Mouse (Mus musculus): ENCODE results near the gene Nolc1. TPM values are rescaled to one million over a fixed set of nuclear protein-coding genes. Genes with fewer than 3 reads are reported as not detected.
"Not testable (repeated sequence)": the region's sequence is repeated elsewhere in the genome, so short reads cannot be mapped to it uniquely, and the experiment has no call there.

The Nolc1 gene
- total RNA-seq, 2 experiments from 2014 or later: 16.4 to 17.2 TPM

DNA sequence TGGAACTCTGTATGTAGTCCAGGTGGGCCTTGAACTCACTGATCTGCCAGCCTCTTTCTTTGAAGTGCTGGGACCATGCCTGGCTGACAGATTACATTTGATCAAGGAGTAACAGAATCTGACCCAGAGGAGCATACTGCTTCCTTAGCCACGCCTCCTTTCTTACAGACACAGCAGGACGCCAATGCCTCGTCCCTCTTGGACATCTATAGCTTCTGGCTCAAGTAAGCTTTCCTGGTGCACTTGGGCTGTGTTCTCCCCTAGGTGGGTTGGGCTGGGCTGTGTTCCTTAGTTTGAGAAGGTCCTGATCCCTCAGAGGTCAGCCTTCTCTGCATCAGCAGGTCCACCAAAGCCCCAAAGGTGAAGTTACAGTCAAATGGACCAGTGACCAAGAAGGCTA lies 2.9 kb downstream of the Nolc1 start:
- DNase-seq: no peak
- intact Hi-C loops (cut with DNase I): no loop called here

DNA sequence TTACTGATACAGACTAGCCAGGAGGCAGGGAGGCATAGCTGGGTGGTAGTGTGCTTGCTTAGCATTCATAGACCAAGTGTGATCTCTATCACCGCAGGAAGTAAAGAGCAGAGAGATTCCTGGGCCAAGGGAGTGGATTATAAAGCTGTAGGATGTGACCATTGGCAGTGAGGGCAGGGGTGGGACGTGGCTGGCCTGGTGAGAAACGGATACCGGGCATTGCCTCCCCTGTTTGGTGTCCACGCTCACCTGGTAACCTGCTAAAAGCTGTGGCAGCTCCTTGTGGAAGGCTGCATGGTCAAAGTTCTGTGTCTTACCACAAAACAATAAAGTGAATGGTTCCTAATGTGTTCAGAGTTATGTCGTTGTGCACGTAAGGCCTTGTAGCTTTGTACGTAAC lies 9.5 kb downstream of the Nolc1 start:
- intact Hi-C loops (cut with DNase I): loop anchor here (5.0 kb wide), 1 partner anchor 167 kb away; no protein-coding TSS in a partner anchor
- no peak for DNase-seq

DNA sequence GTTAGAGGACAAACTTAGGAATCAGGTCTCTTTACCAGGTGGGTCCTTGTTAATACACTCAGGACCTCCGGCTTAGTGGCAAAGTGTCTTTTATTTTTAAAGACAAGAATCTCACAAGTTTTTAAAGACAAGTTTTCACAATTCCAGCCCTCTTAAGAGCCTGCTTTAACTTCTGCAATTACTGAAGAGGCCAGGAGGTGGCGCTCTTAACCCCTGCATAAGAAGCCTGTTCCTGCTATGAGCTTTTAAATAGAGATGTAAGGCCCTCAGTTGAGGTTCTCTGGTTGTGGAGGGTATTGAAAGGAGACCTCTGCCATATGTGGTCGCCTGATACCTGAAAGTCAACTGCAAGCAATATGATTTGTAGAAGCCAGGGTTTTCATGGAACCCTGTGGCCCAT lies 10.7 kb downstream of the Nolc1 start:
- peak; percentile 49 to 70 for DNase-seq

DNA sequence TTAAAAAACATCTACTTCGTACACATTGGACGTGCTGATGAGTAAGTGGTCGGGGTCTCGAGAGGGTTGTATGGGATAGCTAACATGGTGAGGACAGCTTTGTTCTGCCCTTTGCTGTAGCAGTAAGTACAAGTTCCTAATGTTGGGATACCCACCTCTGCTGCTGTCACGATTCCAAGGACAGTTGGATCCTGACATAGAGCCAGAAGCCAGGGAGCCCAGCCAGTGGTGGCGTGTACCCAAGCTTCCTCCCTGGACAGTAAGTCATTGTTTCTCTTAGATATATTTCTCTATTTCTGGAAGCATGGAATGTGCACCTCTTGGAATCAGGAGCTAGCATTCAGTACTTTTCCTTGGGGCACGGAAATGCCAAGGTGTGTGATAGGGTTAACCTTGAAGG lies 12.2 kb downstream of the Nolc1 start:
- intact Hi-C loops (cut with DNase I): loop anchor here (5.0 kb wide), 1 partner anchor 164 kb away; no protein-coding TSS in a partner anchor
- peak; percentile 58 to 66 for DNase-seq

More for the DNA sequence above, 10.7 kb downstream of the Nolc1 start:
- intact Hi-C loops (cut with DNase I): loop anchor here (5.0 kb wide), 1 partner anchor 166 kb away; no protein-coding TSS in a partner anchor

DNA sequence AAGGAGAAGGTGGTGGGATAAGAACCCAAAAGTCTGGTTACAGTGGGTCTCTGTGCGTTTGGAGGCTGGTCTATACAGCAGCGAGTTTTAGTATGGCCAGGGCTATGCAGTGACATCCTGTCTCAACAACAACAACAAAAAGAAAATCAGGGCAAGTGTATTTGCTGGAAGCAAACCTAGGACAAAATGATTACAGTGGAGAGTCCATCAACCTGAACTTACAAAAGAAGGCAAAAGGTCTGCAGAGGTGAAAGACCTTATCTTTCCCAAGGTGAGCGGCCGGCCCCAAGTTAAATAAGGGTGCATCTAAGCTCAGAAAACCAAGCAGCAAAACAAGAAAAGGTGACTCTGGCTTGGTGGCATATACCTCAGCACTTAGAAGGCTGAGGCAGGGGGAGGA lies 16.0 kb downstream of the Nolc1 start:
- DNase-seq: no peak
- intact Hi-C loops (cut with DNase I): no loop called here

DNA sequence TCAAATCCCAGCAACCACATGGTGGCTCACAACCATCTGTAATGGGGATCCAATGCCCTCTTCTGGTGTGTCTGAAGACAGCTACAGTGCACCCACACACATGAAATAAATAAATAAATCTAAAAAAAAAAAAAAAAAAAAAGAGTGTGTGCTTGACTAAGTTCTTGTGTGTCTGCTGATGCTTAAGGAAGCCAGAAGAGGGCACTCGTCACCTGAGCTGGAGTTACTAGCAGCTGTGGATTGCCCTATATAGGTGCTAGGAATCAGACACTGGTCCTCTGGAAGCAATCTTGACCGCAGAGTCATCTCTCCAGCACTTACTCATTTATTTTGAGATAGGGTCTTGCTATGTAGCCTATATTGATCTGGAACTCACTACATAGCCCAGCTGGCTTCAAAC lies 18.5 kb downstream of the Nolc1 start:
- intact Hi-C loops (cut with DNase I): no loop called here
- DNase-seq: no peak

DNA sequence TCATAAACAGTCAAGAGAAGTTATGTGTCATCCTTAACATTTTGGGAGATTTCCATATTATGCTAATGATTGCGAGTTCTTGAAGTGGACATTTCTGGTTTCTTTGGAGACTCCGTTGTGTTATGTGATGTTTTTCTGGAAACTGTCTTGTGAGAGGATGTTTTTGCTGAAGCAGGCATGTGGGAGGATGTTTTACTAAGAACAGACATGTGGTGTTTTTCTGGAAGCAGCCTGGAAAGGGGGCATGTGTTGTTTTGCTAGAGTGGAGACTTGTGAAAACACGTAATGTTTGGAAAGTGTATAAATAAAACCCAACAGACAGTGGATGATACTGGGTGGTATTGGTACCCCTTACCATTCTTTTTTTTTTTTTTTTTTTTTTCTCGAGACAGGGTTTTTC lies 19.6 kb downstream of the Nolc1 start:
- DNase-seq: no peak
- intact Hi-C loops (cut with DNase I): no loop called here

DNA sequence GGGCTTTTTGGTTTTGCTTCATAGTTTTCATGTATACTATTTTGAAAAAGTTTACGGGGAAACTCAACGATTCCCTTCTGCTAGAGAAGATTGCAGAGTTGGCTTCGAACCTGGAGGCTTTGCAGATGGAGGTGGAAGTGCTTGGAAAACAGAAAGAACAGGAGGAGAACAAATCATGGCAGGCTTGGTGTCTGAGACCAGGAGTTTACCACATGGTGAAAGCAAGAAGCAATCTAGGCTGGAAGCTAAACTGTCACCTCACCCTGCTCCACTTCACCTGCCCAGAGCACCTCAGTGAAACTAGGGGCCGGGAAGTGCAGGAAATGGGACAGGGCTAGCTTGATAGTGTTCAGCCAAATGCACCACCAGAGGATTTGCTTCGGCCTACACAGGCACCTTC lies 20.7 kb downstream of the Nolc1 start:
- DNase-seq: no peak
- intact Hi-C loops (cut with DNase I): no loop called here

DNA sequence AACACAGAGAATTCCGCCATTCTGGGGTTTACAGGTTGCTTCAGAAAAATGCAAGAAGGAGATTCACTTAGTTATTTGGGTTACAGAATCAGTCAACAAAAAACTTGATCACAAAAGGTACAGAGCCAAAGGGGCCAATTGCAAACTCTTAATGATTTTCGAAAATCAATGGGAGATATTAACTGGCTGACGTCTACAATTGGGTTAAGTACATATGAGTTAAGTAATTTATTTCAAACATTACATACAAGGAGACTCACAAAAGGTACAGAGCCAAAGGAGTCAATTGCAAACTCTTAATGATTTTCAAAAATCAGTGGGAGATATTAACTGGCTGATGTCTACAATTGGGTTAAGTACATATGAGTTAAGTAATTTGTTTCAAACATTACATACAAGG lies 23.9 kb downstream of the Nolc1 start:
- intact Hi-C loops (cut with DNase I): no loop called here
- DNase-seq: no peak

DNA sequence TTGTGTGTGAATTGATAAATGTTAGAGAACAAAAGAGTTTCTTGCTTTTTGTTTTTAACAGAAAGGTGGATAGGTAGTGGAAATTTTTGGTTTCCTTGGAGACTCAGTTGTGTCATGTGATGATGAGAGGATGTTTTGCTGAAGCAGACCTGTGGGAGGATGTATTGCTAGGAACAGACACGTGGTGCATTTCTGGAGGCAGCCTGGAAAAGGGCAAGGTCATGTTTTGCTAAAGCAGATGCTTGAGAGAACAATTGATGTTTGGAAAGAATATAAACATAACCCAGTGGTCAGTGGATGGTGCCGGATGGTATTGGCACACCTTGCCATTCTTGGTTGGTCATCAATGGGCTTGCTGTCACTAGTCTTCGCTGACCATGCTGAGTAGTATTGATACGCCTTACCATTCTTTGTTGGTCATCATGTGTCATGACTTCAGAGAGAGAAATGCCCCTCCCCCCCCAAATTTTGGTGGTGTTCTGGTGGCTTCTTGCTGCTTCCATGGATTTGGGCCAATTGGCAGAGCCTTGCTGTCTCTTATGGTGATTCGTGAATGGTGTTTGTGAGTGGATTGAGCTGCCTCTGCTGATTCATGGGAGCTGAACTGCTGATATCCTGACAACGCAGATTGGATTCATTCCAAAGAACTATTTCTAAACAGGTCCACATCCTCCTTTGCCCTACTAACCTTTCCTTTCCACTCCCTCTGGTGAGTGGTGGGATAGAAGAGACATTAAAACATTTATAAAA lies 27.9 kb downstream of the Nolc1 start:
- DNase-seq: no peak
- intact Hi-C loops (cut with DNase I): no loop called here

DNA sequence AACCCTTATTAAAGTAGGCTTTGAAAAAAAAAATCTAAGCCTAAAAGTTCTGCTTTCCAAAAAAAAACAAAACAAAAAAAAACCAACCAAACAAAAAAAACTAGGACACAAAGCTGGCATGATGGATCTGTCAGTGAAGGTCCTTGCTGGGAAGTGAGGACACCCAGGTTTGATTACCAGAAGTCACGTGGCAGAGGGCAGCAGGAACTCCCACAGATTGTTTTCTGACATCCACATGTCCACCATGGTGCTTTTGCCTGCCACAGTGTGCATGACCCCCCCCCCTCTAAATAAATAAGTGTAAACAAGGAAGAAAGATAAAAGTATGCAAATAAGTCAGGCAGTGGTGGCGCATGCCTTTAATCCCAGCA lies 28.5 kb downstream of the Nolc1 start:
- DNase-seq: no peak
- intact Hi-C loops (cut with DNase I): no loop called here

DNA sequence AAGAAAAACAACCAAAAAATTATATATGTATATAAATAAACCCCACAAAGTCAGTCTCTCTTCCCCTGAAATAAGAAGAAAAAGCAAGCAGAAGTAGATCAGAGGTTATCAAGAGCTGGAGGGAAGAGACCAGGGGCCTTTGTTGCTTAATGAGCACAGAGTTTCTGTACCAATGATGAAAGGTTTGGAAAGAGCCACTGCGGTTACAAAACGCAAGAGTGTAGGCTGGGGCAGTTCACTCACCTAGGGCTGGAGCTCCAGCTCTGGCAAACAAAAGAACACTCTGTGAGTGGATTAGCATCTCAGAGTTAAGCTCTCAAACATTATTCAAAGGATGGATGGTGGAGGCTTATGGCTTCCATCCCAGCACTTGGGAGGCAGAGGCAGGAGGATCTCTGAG lies 34.6 kb downstream of the Nolc1 start:
- DNase-seq: no peak
- intact Hi-C loops (cut with DNase I): no loop called here

DNA sequence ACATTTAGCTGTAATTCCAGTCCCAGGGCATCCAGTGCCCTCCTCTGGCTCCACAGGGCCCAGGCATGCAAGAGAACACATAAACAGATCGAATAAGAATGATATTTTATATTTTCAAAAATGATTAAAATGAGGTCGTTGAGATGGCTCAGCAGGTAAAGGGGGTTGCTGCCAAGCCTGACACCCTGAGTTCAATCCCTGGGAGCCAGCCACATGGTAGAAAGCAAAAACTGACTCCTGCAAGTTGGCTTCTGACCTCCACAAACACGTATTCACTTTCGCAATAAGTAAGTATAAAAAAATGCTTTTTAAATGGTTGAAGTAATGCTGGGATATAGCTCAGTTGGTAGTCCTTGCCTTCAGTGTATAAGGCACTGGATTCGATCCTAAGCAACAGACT lies 35.1 kb downstream of the Nolc1 start:
- DNase-seq: no peak
- intact Hi-C loops (cut with DNase I): no loop called here

DNA sequence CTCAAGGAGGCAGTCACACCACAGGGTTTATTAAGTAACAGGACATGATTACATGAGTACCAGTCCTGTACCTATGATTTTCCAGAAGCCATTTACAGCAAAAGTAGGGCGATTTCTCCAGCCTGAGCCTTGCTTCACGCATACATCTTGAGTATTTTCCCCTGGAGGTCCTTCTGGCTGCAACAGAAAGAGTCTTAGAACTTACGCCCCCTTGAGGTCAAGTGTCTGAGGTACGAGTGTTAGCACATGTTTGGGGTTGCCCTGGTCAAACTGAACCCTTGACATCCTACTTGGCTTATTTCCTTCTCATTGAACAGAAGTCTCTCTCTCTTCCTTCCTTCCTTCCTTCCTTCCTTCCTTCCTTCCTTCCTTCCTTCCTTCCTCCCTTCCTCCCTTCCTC lies 39.0 kb downstream of the Nolc1 start:
- no peak for DNase-seq
- intact Hi-C loops (cut with DNase I): no loop called here

DNA sequence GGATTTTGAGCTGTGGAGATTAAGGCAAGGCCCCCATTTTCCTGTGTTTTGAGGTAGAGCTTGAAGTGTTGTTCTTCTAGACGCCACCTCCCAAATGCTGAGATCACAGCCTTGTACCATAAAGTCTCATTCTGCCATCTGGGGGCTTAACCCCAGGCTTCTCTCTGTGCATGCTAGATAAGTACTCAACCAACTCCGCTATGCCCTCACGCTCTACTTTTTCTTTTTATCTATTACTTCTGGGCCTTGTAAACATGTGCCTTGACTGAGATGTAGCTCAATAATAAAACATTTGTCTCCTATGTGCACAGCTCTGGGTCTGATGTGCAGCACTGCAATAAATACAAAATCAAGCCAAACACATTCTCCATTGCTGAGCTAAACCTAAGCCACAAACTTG lies 43.8 kb downstream of the Nolc1 start:
- DNase-seq: no peak
- intact Hi-C loops (cut with DNase I): no loop called here

DNA sequence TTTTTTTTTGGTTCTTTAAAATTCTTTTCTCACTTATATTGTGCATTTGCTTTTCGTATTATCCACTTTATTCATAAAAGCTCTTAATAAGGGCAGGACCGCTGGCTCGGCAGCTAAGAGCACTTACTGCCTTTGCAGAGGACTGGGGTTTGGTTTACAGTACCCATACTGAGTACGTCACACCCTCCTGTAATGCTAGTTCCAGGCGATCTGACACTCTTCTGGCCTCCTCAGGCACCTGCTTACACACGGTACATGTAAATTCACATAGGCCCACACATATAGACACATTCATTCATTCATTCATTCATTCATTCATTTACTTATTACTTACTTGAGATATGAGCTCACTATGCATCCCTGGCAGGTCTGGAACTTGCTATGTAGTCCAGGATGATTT lies 45.2 kb downstream of the Nolc1 start:
- no peak for DNase-seq
- intact Hi-C loops (cut with DNase I): no loop called here

DNA sequence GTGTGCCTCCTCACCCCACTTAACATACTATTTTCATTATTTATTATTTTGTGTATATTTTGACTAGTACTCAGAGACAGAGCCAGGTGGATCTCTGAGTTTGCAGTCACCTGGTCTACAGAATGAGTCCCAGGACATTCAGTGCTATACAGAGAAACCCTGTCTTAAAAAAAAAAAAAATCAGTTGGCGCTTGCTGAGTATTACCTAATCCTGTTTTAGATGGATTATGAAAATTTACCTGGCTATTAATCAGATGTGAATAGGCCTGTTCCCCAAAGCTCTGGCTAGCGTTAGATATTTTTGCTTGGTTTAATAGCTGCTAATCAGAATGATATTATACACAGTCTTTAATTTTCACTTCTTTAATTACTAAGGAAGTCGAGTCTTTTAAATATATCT lies 48.2 kb downstream of the Nolc1 start:
- no peak for DNase-seq
- intact Hi-C loops (cut with DNase I): no loop called here

DNA sequence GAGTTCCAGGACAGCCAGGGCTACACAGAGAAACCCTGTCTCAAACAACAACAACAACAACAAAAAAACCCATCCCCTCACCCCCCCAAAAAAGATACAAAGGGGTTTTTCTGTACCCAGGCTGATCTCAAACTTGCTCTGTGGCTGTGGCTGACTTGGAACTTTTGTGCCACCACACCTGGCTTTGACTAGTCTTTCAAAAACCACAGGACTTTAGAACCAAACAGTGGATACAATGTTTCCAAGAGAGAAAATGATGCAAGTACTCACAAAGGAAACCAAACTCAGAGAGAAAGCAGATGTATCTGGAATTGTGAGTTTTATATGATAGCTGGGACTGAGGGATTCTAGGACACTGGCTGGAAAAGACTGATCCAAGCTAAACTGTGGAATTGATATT lies 49.0 kb downstream of the Nolc1 start:
- no peak for DNase-seq
- intact Hi-C loops (cut with DNase I): no loop called here

DNA sequence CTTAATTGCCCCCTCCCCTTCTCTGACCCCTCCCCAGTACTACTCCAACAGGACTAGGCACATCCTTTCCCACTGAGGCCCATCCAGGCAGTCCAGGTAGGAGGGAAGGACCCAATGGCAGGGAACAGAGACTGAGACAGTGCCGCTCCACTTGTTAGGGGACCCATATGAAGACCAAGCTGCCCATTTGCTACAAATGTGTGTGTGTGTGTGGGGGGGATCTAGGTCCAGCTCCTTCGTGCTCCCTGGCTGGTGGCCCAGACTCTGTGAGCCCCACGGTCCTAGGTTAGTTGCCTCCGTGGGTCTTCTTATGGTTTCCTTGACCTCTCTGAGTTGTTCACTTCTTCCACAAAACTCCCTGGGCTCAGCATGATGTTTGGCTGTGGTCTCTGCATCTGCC lies 50.6 kb downstream of the Nolc1 start:
- DNase-seq: no peak
- intact Hi-C loops (cut with DNase I): no loop called here

DNA sequence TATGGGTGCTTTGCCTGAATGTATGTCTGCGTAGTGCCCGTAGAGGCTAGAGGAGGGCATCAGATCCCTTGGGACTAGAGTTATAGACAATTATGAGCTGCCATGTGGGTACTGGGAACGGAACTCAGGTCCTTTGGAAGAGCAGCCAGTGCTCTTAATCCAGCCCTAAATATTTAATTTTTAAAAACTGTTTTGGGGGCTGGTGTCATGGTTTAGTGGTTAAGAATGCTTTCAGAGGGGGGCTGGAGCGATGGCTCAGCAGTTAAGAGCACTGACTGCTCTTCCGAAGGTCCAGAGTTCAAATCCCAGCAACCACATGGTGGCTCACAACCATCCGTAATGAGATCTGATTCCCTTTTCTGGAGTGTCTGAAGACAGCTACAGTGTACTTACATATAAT lies 54.1 kb downstream of the Nolc1 start:
- intact Hi-C loops (cut with DNase I); DNase-seq: not testable (repeated sequence)

DNA sequence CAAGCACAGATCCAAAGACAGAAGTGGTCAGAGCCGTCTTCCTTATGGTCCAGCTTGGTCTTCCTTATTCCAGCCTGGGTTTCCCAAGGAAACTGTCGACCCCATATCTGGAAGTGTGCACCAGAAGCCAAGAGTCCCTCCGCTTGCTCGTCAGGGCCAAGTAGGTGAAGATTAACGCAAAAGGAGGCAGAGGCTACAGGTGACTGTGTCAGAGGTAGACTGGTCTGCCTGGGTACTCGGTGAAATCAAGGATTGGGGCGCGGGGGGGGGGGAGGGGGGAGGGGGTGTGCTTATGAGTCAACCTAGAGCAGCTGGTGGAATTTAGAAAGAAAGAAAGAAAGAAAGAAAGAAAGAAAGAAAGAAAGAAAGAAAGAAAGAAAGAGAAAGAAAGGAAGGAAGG lies 55.6 kb downstream of the Nolc1 start:
- intact Hi-C loops (cut with DNase I): no loop called here
- DNase-seq: no peak

DNA sequence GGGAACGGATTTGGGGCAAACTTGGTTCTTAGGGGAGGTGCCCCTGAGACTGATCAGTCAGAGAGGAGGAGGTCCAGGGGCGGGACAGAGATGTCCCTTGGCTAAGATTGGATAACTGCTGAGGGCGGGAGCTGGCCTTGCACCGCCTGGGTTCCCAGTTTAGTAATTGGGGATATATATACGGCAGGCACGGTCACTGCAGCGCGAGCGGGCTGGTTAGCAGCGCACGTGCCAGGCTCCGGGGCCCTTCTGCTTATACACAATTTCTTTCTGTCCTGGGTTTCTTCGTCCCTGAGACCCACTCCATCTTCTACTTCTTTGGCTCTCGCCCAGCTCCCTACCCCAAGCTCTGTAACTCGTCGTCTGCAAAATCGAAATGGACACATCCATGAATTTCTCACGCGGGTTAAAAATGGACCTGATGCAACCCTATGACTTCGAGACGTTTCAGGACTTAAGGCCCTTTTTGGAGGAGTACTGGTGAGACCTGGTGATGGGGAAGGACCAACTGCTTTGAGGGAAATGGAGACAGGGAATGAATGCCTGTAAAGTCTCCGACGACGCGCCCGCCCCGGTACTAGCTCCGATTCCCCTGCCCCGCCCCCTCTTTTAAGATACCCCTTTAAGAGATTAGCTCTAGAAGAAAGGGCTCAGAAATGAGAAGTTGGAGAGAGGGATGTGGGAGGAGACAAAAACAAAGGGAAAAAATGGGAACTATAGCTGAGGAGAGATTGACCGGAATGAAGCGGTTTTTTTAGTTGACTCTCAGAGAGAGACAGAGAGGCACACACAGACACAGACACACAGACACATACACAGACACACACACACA lies 56.2 kb downstream of the Nolc1 start, which contains the start of gene Elovl3:
Gene Elovl3, plus strand, starts transcription at position 204 of the 832 bp plus-strand sequence.
- intact Hi-C loops (cut with DNase I): no loop called here
- DNase-seq: peak; percentile 28 to 37
